Mouse (Mus musculus) testis, postnatal 14 days (tissue): Measurements from ENCODE around the gene Zfp169.

Experiments
- DNase-seq: peaks from one replicate; pipeline ENCODE4 v3.0.0; 2021; ENCODE audit warnings: low spot score

Zfp169 gene

DNA sequence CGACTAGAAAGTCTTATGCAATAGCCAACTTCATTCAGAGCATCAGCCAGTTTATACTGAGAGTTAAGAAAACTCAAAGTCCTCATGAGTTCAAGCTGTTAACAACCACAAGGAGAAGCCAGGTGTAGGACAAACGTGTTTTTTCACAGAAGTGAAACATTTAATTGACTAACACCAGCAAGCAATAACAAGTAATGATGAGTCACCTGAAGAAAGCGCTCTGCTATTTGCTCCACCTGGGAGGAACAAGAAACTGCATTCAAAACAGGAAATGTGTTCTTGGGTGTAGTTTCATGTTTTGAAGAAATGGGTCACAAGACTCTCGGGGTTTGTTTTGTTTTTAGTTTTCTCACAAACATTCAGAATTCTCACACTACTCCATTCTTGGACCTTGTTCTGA, 2.6 kb upstream of the Zfp169 start:
- no peak for DNase-seq

GRCm38 (mm10) chr13:48508661-48509060, 4.6 kb downstream of the Zfp169 start:
- DNase-seq, result no peak

DNA sequence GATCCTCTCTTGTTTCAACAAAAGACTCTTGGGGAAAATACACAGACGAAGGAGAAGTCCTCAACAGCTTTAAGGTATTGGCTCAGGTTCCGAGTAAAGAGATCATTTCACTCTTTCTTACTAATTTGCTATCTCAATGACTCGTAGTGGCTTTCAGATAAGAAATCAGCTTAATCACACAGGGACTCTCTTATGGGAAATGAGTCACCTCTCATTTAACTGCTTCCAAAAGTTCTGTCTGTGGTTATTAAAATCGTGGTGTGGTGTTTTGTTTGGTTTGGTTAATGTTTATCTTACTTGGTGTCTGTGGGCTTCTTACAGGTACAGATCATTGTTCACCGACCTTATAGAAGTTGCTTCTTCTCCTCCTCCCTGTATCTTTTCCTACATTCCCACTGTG, 10.8 kb downstream of the Zfp169 start:
- no peak for DNase-seq

DNA sequence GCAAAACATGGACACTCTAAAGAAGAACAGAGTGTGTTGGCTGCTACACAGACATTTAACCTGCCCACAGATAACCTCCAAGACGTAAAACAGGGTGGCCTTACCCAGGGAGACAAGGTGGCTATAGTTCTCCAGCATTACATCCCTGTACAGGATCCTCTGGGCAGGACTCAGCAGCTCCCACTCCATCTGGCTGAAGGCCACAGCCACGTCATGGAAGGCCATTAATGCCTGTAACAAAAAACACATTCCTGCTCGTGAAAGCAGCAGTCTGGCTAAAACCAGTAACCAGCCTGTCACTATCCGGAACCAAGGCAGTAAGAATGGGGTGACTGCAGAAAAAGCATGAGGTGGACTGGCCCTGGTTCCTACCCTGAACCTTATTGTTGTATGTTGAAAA, 14.6 kb downstream of the Zfp169 start:
- DNase-seq, result no peak

DNA sequence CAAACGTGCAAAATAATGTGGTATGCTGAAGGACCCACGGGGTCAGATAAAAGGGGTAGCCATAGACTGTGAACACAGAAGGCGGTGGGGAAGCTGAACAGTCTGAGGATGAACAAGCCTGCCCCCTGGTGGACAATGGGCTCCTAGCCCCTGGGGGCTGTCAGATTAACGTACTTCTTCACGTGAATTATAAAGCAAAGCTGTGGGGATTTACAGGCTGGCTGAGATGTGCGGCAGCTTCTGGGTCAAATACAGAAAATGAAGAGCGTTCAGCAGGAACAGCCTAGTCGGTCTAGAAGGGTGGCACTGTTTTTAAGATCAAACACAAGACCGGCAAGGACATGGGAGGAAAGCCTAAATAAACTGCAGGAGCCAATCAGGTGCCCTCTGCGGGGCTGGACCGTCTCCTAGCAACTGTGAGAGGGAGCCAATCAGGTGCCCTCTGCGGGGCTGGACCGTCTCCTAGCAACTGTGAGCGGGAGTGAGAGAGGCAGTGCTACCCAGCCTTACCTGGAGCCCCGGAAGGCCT, 15.5 kb downstream of the Zfp169 start:
- peak; percentile 47 for DNase-seq

- no peak for DNase-seq
Measured at GRCm38 (mm10) chr13:48493183-48493582, 20.1 kb downstream of the Zfp169 start.

- peak; percentile 74 for DNase-seq
Measured at GRCm38 (mm10) chr13:48490396-48491182, 22.7 kb downstream of the Zfp169 start.

GRCm38 (mm10) chr13:48483606-48484005, 29.6 kb downstream of the Zfp169 start:
- no peak for DNase-seq

GRCm38 (mm10) chr13:48468656-48469180, 44.5 kb downstream of the Zfp169 start:
- no peak for DNase-seq

GRCm38 (mm10) chr13:48466186-48466585, 47.1 kb downstream of the Zfp169 start:
- DNase-seq, result no peak

DNA sequence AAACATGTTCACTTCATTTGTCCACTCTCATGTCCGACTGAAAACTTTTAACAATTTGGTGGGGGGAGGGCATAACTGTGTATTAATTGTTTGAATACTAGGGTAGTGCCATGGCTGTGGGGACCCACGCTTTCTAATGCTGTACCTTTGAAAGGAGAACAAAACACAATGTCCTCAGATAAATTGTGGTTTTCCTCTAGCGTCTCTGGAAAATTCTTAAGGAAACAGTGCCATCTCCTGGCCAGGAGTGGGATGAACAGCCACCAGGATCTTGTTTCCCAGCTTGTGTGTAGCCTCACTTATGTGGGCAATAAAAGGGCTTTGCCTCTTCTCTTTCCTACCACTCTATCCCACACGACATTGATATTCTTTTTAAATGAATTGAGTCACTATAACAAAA, 49.1 kb downstream of the Zfp169 start:
- DNase-seq, result peak; percentile 35

DNA sequence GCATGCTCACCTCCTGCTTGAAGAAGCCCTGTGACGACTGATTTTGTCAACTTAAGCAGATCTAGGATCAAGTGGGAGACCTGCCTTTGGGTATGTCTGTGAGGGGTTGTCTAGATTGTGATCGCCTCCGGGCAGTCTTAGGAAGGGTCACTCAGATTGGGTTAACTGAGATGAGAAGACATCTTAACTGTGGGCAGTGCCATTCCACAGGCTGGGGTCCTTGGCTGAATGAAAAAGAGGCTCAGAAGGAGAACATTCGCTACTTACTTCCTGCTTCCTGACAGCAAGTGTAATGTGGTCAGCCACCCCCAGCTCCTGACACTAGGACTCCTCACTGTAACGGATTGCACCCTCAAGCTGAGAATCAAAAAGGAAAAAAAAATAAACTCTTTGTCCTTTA, 54.0 kb downstream of the Zfp169 start:
- DNase-seq, result no peak

- no peak for DNase-seq
Measured at GRCm38 (mm10) chr13:48448119-48448518, 65.1 kb downstream of the Zfp169 start.

GRCm38 (mm10) chr13:48443996-48444395, 69.3 kb downstream of the Zfp169 start:
- DNase-seq, result no peak

DNA sequence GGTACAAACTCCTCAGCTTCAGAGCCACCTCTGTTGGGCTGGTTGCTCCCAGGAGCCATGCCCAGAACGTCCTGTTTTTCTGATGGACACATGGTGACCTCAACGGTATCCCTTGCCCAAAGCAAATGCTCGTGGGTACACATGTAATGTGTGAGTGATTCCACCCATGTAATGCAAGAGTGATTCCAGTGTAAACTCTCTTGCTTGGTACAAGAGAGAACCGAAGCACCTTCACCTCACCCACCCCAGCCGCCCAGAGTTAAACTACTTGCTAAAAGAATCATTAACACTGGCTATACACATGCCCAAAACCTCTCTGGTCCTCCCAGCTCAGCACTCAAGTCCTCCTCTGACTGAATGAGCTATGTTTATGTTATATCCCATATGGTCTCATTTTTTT, 74.9 kb downstream of the Zfp169 start:
- no peak for DNase-seq
